Mouse (Mus musculus): ENCODE measurements around the gene Lman1l. TPM values are rescaled to one million over a fixed set of nuclear protein-coding genes. Genes with fewer than 3 reads are reported as not detected.

The Lman1l gene
- polyA plus RNA-seq, 1 experiment from 2014 or later, result not detected

- ATAC-seq, result no peak
- H3K27me3 ChIP-seq, result no peaks in the 10 kb centered on the region
- WGBS, result 58% methylated on average over 12 of the region's 12 CpGs
- H3K4me3 ChIP-seq, result no peak overlapping the region
- H3K9me3 ChIP-seq (replicated peaks), result no peaks in the 10 kb centered on the region
- H3K4me2 ChIP-seq, result no peak overlapping the region
- H3K4me1 ChIP-seq, result peaks cover 17% of the 10 kb centered on the region
- H3K9ac ChIP-seq, result no peak overlapping the region
- no peak overlapping the region for H3K27ac ChIP-seq
- H3K36me3 ChIP-seq (ENCODE audit: poor library complexity, severe bottlenecking), result peaks cover 40% of the 10 kb centered on the region
Observed at GRCm38 (mm10) chr9:57593454-57594173, 27.0 kb downstream of the Lman1l start.

DNA sequence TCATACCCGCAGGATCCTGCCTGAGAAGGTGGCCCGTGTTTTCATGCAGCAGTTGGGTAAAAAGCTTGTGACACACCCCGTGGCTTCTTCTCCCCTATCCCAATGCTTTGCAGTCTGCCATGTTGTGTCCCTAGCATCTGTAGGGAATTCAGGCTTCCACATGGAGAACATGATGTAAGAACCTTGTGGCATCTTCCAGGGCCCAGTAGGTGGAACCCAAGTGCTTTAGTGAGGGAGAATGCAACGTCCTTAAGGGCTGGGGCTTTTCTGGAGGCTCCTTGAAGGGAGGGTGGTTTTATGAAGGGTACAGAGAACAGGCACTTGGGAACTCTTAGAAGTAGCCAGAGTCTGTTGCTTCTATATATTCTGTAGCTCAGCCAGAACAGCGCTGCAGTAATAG lies 29.8 kb downstream of the Lman1l start:
- no peaks in the 10 kb centered on the region for H3K27me3 ChIP-seq
- H3K4me1 ChIP-seq, result peaks cover 19% of the 10 kb centered on the region
- H3K9ac ChIP-seq, result no peak overlapping the region
- ATAC-seq, result no peak
- WGBS, result 27% methylated on average over 5 of the region's 5 CpGs
- H3K27ac ChIP-seq, result no peak overlapping the region
- peak overlapping the region; percentile 73 for H3K4me2 ChIP-seq
- H3K36me3 ChIP-seq (ENCODE audit: poor library complexity, severe bottlenecking), result peaks cover 60% of the 10 kb centered on the region
- H3K9me3 ChIP-seq (replicated peaks), result no peaks in the 10 kb centered on the region
- H3K4me3 ChIP-seq, result no peak overlapping the region

GRCm38 (mm10) chr9:57589224-57590126 lies 31.1 kb downstream of the Lman1l start, which contains the start of gene Ulk3:
Gene Ulk3 (plus strand): TSS chr9:57589452.
- Histone ChIP-seq H3K27ac (peak within 1 kb of the TSS; percentile 57), H3K4me3 (peak within 1 kb of the TSS; percentile 76), H3K4me1 (peaks cover 19% of the 10 kb centered on the region), H3K4me2 (peak within 1 kb of the TSS; percentile 73), H3K9me3 (replicated peaks) (no peaks in the 10 kb centered on the region), H3K27me3 (no peaks in the 10 kb centered on the region), H3K36me3 (ENCODE audit: poor library complexity, severe bottlenecking) (peaks cover 58% of the 10 kb centered on the region), H3K9ac (peak within 1 kb of the TSS; percentile 82)
- peak; percentile 88 for ATAC-seq
- 1% methylated on average over 50 of the region's 58 CpGs for WGBS

DNA sequence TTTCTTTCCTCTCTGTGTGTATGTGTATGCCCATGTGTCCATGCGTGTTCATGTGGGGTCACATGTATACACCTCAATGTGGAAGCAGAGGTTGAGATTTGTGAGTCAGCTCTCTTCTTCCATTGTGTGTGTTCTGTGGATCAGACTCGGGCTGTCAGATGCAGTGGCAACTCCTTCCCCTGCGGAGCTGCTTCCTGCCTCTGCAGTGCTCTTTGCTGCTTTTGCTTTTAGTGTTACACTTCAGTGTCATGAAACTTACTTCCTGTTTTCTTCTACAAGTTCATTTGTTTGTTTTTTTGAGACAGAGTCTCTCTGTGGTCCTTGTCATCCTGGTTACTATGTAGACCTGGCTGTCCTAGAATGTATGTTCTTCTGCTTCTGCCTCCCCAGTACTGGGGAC lies 35.6 kb downstream of the Lman1l start:
- no peaks in the 10 kb centered on the region for H3K9me3 ChIP-seq (replicated peaks)
- no peak for ATAC-seq
- H3K27ac ChIP-seq, result no peak overlapping the region
- H3K4me3 ChIP-seq, result no peak overlapping the region
- peaks cover 10% of the 10 kb centered on the region for H3K4me1 ChIP-seq
- 80% methylated on average over 3 of the region's 3 CpGs for WGBS
- H3K4me2 ChIP-seq, result no peak overlapping the region
- peaks cover 74% of the 10 kb centered on the region for H3K36me3 ChIP-seq (ENCODE audit: poor library complexity, severe bottlenecking)
- H3K9ac ChIP-seq, result no peak overlapping the region
- H3K27me3 ChIP-seq, result no peaks in the 10 kb centered on the region

- Histone ChIP-seq H3K4me3 (no peak overlapping the region), H3K36me3 (ENCODE audit: poor library complexity, severe bottlenecking) (peaks cover 59% of the 10 kb centered on the region), H3K4me1 (no peaks in the 10 kb centered on the region), H3K9me3 (replicated peaks) (no peaks in the 10 kb centered on the region), H3K9ac (peak overlapping the region; percentile 12; the same call in 1 of the 2 replicates), H3K27ac (no peak overlapping the region), H3K27me3 (no peaks in the 10 kb centered on the region), H3K4me2 (no peak overlapping the region)
- 87% methylated on average over 6 of the region's 6 CpGs for WGBS
- ATAC-seq, result no peak
Observed at GRCm38 (mm10) chr9:57577144-57577849, 43.3 kb downstream of the Lman1l start.

GRCm38 (mm10) chr9:57575577-57575976 lies 45.0 kb downstream of the Lman1l start:
- Histone ChIP-seq H3K4me3 (no peak overlapping the region), H3K36me3 (ENCODE audit: poor library complexity, severe bottlenecking) (peaks cover 55% of the 10 kb centered on the region), H3K27me3 (no peaks in the 10 kb centered on the region), H3K27ac (no peak overlapping the region), H3K4me2 (no peak overlapping the region), H3K9me3 (replicated peaks) (no peaks in the 10 kb centered on the region), H3K9ac (no peak overlapping the region), H3K4me1 (no peaks in the 10 kb centered on the region)
- no peak for ATAC-seq
- 87% methylated on average over 3 of the region's 3 CpGs for WGBS

DNA sequence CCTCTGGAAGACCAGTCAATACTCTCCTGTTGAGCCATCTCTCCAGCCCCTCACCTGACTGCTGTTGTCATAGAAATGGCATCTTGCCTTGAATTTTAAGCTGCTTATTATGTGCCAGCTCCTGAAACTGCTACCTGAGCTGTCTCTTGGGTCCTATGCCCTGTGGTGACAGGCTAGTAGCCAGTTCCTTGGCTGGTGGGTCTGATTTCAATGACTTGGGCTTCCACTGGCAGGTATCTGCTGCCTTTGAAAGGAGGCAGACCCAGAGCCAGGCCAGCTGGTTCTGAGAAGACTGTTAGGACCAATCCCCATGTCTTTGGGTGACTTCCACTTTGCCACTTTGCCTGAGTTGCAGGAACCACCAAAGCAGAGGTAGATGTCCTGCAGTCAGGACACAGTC lies 46.2 kb downstream of the Lman1l start:
- no peak for ATAC-seq
- no peaks in the 10 kb centered on the region for H3K4me1 ChIP-seq
- H3K36me3 ChIP-seq (ENCODE audit: poor library complexity, severe bottlenecking), result peaks cover 54% of the 10 kb centered on the region
- H3K9me3 ChIP-seq (replicated peaks), result no peaks in the 10 kb centered on the region
- no peak overlapping the region for H3K4me2 ChIP-seq
- H3K27ac ChIP-seq, result no peak overlapping the region
- no peak overlapping the region for H3K9ac ChIP-seq
- no peak overlapping the region for H3K4me3 ChIP-seq
- no peaks in the 10 kb centered on the region for H3K27me3 ChIP-seq

GRCm38 (mm10) chr9:57568500-57568899 lies 52.1 kb downstream of the Lman1l start:
- no peak for ATAC-seq
- H3K27ac ChIP-seq, result no peak overlapping the region
- H3K36me3 ChIP-seq (ENCODE audit: poor library complexity, severe bottlenecking), result peaks cover 47% of the 10 kb centered on the region
- no peak overlapping the region for H3K4me2 ChIP-seq
- no peaks in the 10 kb centered on the region for H3K9me3 ChIP-seq (replicated peaks)
- H3K9ac ChIP-seq, result no peak overlapping the region
- H3K4me3 ChIP-seq, result no peak overlapping the region
- H3K4me1 ChIP-seq, result peaks cover 15% of the 10 kb centered on the region
- no peaks in the 10 kb centered on the region for H3K27me3 ChIP-seq
- WGBS, result 98% methylated on average over 6 of the region's 6 CpGs

DNA sequence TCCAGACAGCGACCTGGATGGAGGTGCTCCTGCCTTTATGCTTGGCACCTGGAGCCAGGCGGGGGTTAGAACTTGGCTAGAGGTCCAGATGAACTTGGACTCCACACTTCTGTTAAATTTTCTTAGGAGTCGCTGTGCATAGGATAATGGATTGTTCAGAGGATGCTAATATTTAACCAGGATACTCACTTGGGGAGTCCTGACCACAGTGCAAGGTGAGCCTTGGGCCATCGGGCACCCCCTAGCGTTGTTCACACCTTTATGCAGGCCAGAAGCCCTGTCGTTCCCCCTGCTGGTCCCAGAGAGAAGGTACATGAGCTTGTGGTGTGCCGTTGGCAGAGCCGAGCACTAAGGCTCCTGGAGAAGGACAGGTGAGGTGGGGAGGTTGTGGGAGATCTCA lies 53.7 kb downstream of the Lman1l start:
- H3K4me2 ChIP-seq, result no peak overlapping the region
- no peaks in the 10 kb centered on the region for H3K27me3 ChIP-seq
- no peaks in the 10 kb centered on the region for H3K9me3 ChIP-seq (replicated peaks)
- H3K4me1 ChIP-seq, result peaks cover 30% of the 10 kb centered on the region
- H3K27ac ChIP-seq, result no peak overlapping the region
- H3K9ac ChIP-seq, result no peak overlapping the region
- no peak for ATAC-seq
- H3K36me3 ChIP-seq (ENCODE audit: poor library complexity, severe bottlenecking), result peaks cover 39% of the 10 kb centered on the region
- 58% methylated on average over 8 of the region's 8 CpGs for whole genome bisulfite sequencing
- H3K4me3 ChIP-seq, result no peak overlapping the region

DNA sequence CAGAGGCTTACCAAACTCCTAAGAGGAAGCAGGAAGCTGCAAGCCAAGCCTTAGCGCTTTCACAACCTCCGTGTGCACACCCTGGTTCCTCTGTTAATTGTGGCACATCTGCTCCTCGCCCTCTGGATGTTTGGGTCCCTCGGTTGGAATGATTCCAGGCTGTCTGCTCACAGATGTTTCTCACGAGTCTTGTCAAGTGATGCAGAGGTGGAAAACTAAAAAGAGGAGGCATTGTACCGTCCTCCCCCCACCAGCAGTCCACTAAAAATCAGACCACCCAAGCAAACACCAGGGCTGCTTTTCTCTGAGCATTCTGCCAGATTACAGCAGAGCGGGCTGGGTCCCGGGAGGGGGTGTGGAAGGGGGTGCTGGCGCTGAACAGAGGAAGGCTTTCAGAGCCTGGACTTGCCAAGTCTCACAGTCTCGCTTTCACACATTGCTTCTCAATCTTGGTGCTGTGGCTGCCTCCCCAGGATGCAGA lies 54.8 kb downstream of the Lman1l start:
- Histone ChIP-seq H3K36me3 (ENCODE audit: poor library complexity, severe bottlenecking) (peaks cover 31% of the 10 kb centered on the region), H3K4me1 (peaks cover 36% of the 10 kb centered on the region), H3K27ac (peak overlapping the region; percentile 37), H3K4me2 (peak overlapping the region; percentile 1; the same call in 1 of the 2 replicates), H3K27me3 (no peaks in the 10 kb centered on the region), H3K9me3 (replicated peaks) (no peaks in the 10 kb centered on the region), H3K4me3 (no peak overlapping the region), H3K9ac (no peak overlapping the region)
- ATAC-seq, result no peak
- 56% methylated on average over 10 of the region's 10 CpGs for WGBS

DNA sequence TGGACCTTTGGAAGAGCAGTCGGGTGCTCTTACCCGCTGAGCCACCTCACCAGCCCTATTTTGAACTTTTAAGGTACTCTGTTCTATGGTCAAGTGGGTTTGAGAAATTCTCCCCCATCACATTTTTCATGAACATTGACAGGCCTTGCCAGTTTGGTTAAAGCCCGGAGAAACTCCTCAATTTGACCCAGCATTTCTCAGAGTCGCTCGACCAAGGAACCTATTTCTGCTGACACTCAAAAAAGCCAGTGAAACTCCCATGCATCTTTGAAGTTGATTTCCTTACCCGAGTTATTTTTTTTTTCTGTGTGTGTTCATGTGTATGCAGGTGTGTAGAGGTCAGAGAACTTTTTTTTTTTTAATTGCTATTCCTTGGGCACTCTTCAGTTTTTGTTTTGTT lies 56.0 kb downstream of the Lman1l start:
- Histone ChIP-seq H3K27ac (no peak overlapping the region), H3K36me3 (ENCODE audit: poor library complexity, severe bottlenecking) (peaks cover 20% of the 10 kb centered on the region), H3K9ac (no peak overlapping the region), H3K4me1 (peaks cover 41% of the 10 kb centered on the region), H3K4me2 (no peak overlapping the region), H3K4me3 (no peak overlapping the region), H3K27me3 (no peaks in the 10 kb centered on the region), H3K9me3 (replicated peaks) (no peaks in the 10 kb centered on the region)
- no peak for ATAC-seq
- WGBS, result 91% methylated on average over 6 of the region's 6 CpGs
